Mouse (Mus musculus) heart, adult 2 months (tissue): ENCODE results near the gene Adcy7.

Experiments
- CTCF ChIP-seq: fragments of 200-600 bp; IDR thresholded peaks from 2 replicates; pipeline ENCODE4 v1.8.1; 2022; ENCODE audit warnings: antibody characterized with exemption, mild to moderate bottlenecking, moderate library complexity
- EP300 ChIP-seq: fragments of 200-500 bp; IDR thresholded peaks from 2 replicates; pipeline ENCODE4 v1.6.1; 2011; ENCODE audit warnings: low read depth, low read length, control low read depth; ENCODE audit not compliant: insufficient read depth
- POLR2A ChIP-seq: fragments of 200-500 bp; IDR thresholded peaks from 2 replicates; pipeline ENCODE4 v1.6.1; 2011; ENCODE audit warnings: mild to moderate bottlenecking, low read depth, low read length, control low read depth; ENCODE audit not compliant: insufficient read depth

DNA sequence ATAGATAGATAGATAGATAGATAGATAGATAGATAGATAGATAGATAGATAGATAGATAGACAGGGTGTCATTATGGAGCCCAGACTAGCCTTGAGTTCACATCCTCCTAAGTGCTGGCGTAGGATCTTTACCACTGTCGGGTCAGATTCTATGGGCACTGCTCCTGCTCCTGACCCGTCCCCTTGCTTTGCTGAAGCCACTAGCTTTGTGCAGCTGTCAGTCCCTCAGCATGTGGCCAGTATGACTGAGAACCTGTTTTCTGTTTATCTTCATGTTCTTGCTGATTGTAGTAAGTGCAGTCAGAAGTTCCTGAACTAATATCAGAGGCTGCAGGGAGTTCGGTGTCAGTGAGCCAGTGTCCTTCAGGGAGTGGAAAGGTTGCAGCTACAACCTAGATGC is 35.5 kb downstream of the Adcy7 start:
- TF ChIP-seq POLR2A (no peak), CTCF (no peak), EP300 (no peak)
